Mouse (Mus musculus): Measurements from ENCODE around the gene Ap1m2. TPM values are rescaled to one million over a fixed set of nuclear protein-coding genes. Genes with fewer than 3 reads are reported as not detected.

Ap1m2 gene
- polyA plus RNA-seq (2015; fragmentation: Nextera tagmentation; extraction: Ambion mirVana), result 24.7 and 28.5 TPM in 2 replicates

GRCm38 (mm10) chr9:21312134-21312533 is at the start of gene Ap1m2:
Gene Ap1m2, minus strand, starts transcription at chr9:21312337.

GRCm38 (mm10) chr9:21320619-21321512 is 8.7 kb upstream of the Ap1m2 start, which contains the start of gene Slc44a2:
Gene Slc44a2, plus strand, starts transcription at chr9:21320698.

GRCm38 (mm10) chr9:21291022-21291787 is 20.9 kb downstream of the Ap1m2 start, which contains the start of gene Cdkn2d:
Gene Cdkn2d, minus strand, starts transcription at chr9:21291407.

GRCm38 (mm10) chr9:21287571-21288402 is 24.4 kb downstream of the Ap1m2 start, which contains the start of gene Kri1:
Gene Kri1, minus strand, starts transcription at chr9:21287969.

GRCm38 (mm10) chr9:21265000-21265561 is 47.1 kb downstream of the Ap1m2 start, which contains the start of gene Atg4d:
Gene Atg4d, plus strand, starts transcription at chr9:21265293.

GRCm38 (mm10) chr9:21248326-21248725 is 63.8 kb downstream of the Ap1m2 start, which contains the start of gene S1pr5:
Gene S1pr5, minus strand, starts transcription at chr9:21248443.

Other genes with a start within 250 kb of the Ap1m2 start
- not detected in 2 replicates for gene Zglp1, start 245.2 kb downstream of the Ap1m2 start, polyA plus RNA-seq (2015; fragmentation: Nextera tagmentation; extraction: Ambion mirVana)
- 0.19 and 0.22 TPM in 2 replicates for gene Gm49373, start 239.2 kb downstream of the Ap1m2 start, polyA plus RNA-seq (2015; fragmentation: Nextera tagmentation; extraction: Ambion mirVana)
- gene Fdx1l, start 238.7 kb downstream of the Ap1m2 start, polyA plus RNA-seq (2015; fragmentation: Nextera tagmentation; extraction: Ambion mirVana), result 45.2 and 48.2 TPM in 2 replicates
- 0.52 and 0.77 TPM in 2 replicates for gene Gm38431, start 220.3 kb downstream of the Ap1m2 start, polyA plus RNA-seq (2015; fragmentation: Nextera tagmentation; extraction: Ambion mirVana)
- gene Raver1, start 220.3 kb downstream of the Ap1m2 start, polyA plus RNA-seq (2015; fragmentation: Nextera tagmentation; extraction: Ambion mirVana), result 21.1 and 26.9 TPM in 2 replicates
- gene Tyk2, start 181.1 kb downstream of the Ap1m2 start, polyA plus RNA-seq (2015; fragmentation: Nextera tagmentation; extraction: Ambion mirVana), result 9.0 and 9.8 TPM in 2 replicates
- 166 and 173 TPM in 2 replicates for gene Cdc37, start 162.4 kb downstream of the Ap1m2 start, polyA plus RNA-seq (2015; fragmentation: Nextera tagmentation; extraction: Ambion mirVana)
- gene Pde4a, start 146.6 kb downstream of the Ap1m2 start, polyA plus RNA-seq (2015; fragmentation: Nextera tagmentation; extraction: Ambion mirVana), result 3.7 and 4.5 TPM in 2 replicates
- gene Keap1, start 73.0 kb downstream of the Ap1m2 start, polyA plus RNA-seq (2015; fragmentation: Nextera tagmentation; extraction: Ambion mirVana), result 38.9 and 41.2 TPM in 2 replicates
- gene S1pr5, start 63.9 kb downstream of the Ap1m2 start, polyA plus RNA-seq (2015; fragmentation: Nextera tagmentation; extraction: Ambion mirVana), result 0.08 and 0.11 TPM in 2 replicates
- gene Atg4d, start 47.0 kb downstream of the Ap1m2 start, polyA plus RNA-seq (2015; fragmentation: Nextera tagmentation; extraction: Ambion mirVana), result 20.9 and 25.4 TPM in 2 replicates
- 8.3 and 8.4 TPM in 2 replicates for gene Kri1, start 24.4 kb downstream of the Ap1m2 start, polyA plus RNA-seq (2015; fragmentation: Nextera tagmentation; extraction: Ambion mirVana)
- gene Cdkn2d, start 20.9 kb downstream of the Ap1m2 start, polyA plus RNA-seq (2015; fragmentation: Nextera tagmentation; extraction: Ambion mirVana), result 27.9 and 29.2 TPM in 2 replicates
- 106 and 120 TPM in 2 replicates for gene Slc44a2, start 8.4 kb upstream of the Ap1m2 start, polyA plus RNA-seq (2015; fragmentation: Nextera tagmentation; extraction: Ambion mirVana)
- gene Ilf3, start 55.5 kb upstream of the Ap1m2 start, polyA plus RNA-seq (2015; fragmentation: Nextera tagmentation; extraction: Ambion mirVana), result 52.5 and 56.4 TPM in 2 replicates
- gene Qtrt1, start 99.5 kb upstream of the Ap1m2 start, polyA plus RNA-seq (2015; fragmentation: Nextera tagmentation; extraction: Ambion mirVana), result 27.3 and 30.2 TPM in 2 replicates
- gene Dnm2, start 112.6 kb upstream of the Ap1m2 start, polyA plus RNA-seq (2015; fragmentation: Nextera tagmentation; extraction: Ambion mirVana), result 75.4 and 77.2 TPM in 2 replicates
- 56.2 and 65.9 TPM in 2 replicates for gene Tmed1, start 197.9 kb upstream of the Ap1m2 start, polyA plus RNA-seq (2015; fragmentation: Nextera tagmentation; extraction: Ambion mirVana)
- gene AB124611, start 213.8 kb upstream of the Ap1m2 start, polyA plus RNA-seq (2015; fragmentation: Nextera tagmentation; extraction: Ambion mirVana), result 3.1 and 10.4 TPM in 2 replicates
- 16.1 and 18.9 TPM in 2 replicates for gene Carm1, start 234.6 kb upstream of the Ap1m2 start, polyA plus RNA-seq (2015; fragmentation: Nextera tagmentation; extraction: Ambion mirVana)

Data from urinary bladder, postnatal 0 days (tissue).